Mouse (Mus musculus) forebrain, embryonic 11.5 days (tissue): ENCODE data around the gene Gzmm. TPM values are rescaled to one million over a fixed set of nuclear protein-coding genes. Genes with fewer than 3 reads are reported as not detected.

Experiments used
- ATAC-seq: fragments of 200-750 bp; cut with Nextera tagmentation; replicated peaks from 2 replicates; pipeline ENCODE4 v1.8.0; 2017; ENCODE audit warnings: moderate TSS enrichment; ENCODE audit not compliant: low FRiP score
- DNase-seq: peaks from one replicate; pipeline ENCODE4 v3.0.0-alpha.2; 2017; ENCODE audit warnings: low spot score
- H3K27ac ChIP-seq: fragments of 300-500 bp; sonication (generic); 2 replicates; pipeline ENCODE4 v1.5.1; 2014; ENCODE audit warnings: low read depth, low read length
- H3K27me3 ChIP-seq: fragments of 300-500 bp; sonication (generic); 2 replicates; pipeline ENCODE4 v1.6.1; 2014; ENCODE audit warnings: mild to moderate bottlenecking, low read length, mixed read lengths; ENCODE audit not compliant: control insufficient read depth, insufficient read depth
- H3K36me3 ChIP-seq: fragments of 300-500 bp; sonication (generic); 2 replicates; pipeline ENCODE4 v1.6.1; 2014; ENCODE audit warnings: mild to moderate bottlenecking, low read length, moderate library complexity, mixed read lengths; ENCODE audit not compliant: control insufficient read depth, insufficient read depth
- H3K4me1 ChIP-seq: fragments of 300-500 bp; sonication (generic); replicated peaks from 2 replicates; pipeline ENCODE4 v1.6.1; 2014; ENCODE audit warnings: low read length, mixed read lengths; ENCODE audit not compliant: control insufficient read depth, insufficient read depth
- H3K4me2 ChIP-seq: fragments of 300-500 bp; sonication (generic); 2 replicates; pipeline ENCODE4 v1.6.1; 2014; ENCODE audit warnings: low read depth, mild to moderate bottlenecking, low read length, moderate library complexity, mixed read lengths; ENCODE audit not compliant: severe bottlenecking
- H3K4me3 ChIP-seq: fragments of 300-500 bp; sonication (generic); 2 replicates; pipeline ENCODE4 v1.5.1; 2014; ENCODE audit warnings: low read depth, low read length
- H3K9ac ChIP-seq: fragments of 300-500 bp; sonication (generic); 2 replicates; pipeline ENCODE4 v1.6.1; 2014; ENCODE audit warnings: low read length
- H3K9me3 ChIP-seq: fragments of 300-500 bp; sonication (generic); 2 replicates; pipeline ENCODE4 v1.6.1; 2016; ENCODE audit warnings: low read length, mixed read lengths; ENCODE audit not compliant: control insufficient read depth
- WGBS: fragments of 180-500 bp; shearing (Covaris S2); extraction: QIAGEN DNeasy Blood & Tissue Kit; methylation state at CpG from one replicate; pipeline ENCODE4 v1.1.7; 2014; 5-methylcytosine and 5-hydroxymethylcytosine counted together
- polyA plus RNA-seq: library from polyadenylated mRNA; unstranded; fragments of >200 nt; fragmentation: Nextera tagmentation; extraction: Ambion mirVana; gene quantifications from 2 replicates; pipeline ENCODE4 v1.2.1, GENCODE M21; 2014

Gzmm gene
- polyA plus RNA-seq, 1 experiment from 2014 or later: 0.81 TPM

- Histone ChIP-seq H3K27me3 (no peaks in the 10 kb centered on the region), H3K4me1 (peaks cover 16% of the 10 kb centered on the region), H3K4me3 (peak overlapping the region; percentile 84), H3K4me2 (peak overlapping the region; percentile 73; the same call in 1 of the 2 replicates), H3K9ac (peak overlapping the region; percentile 41; the same call in 1 of the 2 replicates), H3K36me3 (no peaks in the 10 kb centered on the region), H3K27ac (no peak overlapping the region), H3K9me3 (no peaks in the 10 kb centered on the region)
- 75% methylated on average over 10 of the region's 10 CpGs for WGBS
- DNase-seq (no peak), ATAC-seq (no peak; the same call in 1 of the 2 replicates)
These were observed 14.7 kb downstream of the Gzmm start for GRCm38 (mm10) chr10:79703541-79703940.

GRCm38 (mm10) chr10:79704065-79704969, 15.5 kb downstream of the Gzmm start, which contains the start of gene Bsg:
Gene Bsg (plus strand): TSS chr10:79704491.
- peak; percentile 97 for ATAC-seq
- WGBS: under 1% methylated on average over 53 of the region's 65 CpGs
- peak; percentile 99 for DNase-seq
- Histone ChIP-seq H3K4me2 (peak within 1 kb of the TSS; percentile 73), H3K4me3 (peak within 1 kb of the TSS; percentile 84), H3K4me1 (peaks cover 16% of the 10 kb centered on the region), H3K9me3 (no peaks in the 10 kb centered on the region), H3K36me3 (peaks cover 6% of the 10 kb centered on the region; the same call in 1 of the 2 replicates), H3K9ac (peak within 1 kb of the TSS; percentile 92), H3K27me3 (no peaks in the 10 kb centered on the region), H3K27ac (peak within 1 kb of the TSS; percentile 72; the same call in 1 of the 2 replicates)

- Histone ChIP-seq H3K27me3 (no peaks in the 10 kb centered on the region), H3K4me3 (peak overlapping the region; percentile 84), H3K9me3 (no peaks in the 10 kb centered on the region), H3K36me3 (peaks cover 11% of the 10 kb centered on the region; the same call in 1 of the 2 replicates), H3K27ac (no peak overlapping the region), H3K9ac (peak overlapping the region; percentile 92), H3K4me1 (peaks cover 16% of the 10 kb centered on the region), H3K4me2 (peak overlapping the region; percentile 73)
- DNase-seq (no peak), ATAC-seq (no peak)
- 7% methylated on average over 10 of the region's 10 CpGs for WGBS
These were observed 16.1 kb downstream of the Gzmm start for GRCm38 (mm10) chr10:79704970-79705360.

- peaks cover 15% of the 10 kb centered on the region; the same call in 1 of the 2 replicates for H3K36me3 ChIP-seq
- ATAC-seq: no peak
- H3K4me3 ChIP-seq: peak overlapping the region; percentile 84; the same call in 1 of the 2 replicates
- DNase-seq: no peak
- H3K27ac ChIP-seq: no peak overlapping the region
- no peaks in the 10 kb centered on the region for H3K9me3 ChIP-seq
- H3K4me2 ChIP-seq: peak overlapping the region; percentile 73; the same call in 1 of the 2 replicates
- WGBS: 78% methylated on average over 5 of the region's 5 CpGs
- H3K4me1 ChIP-seq: peaks cover 16% of the 10 kb centered on the region
- H3K27me3 ChIP-seq: no peaks in the 10 kb centered on the region
- 0 out of 2 replicates have a peak overlapping the region, but pooled peaks have one; percentile 32 for H3K9ac ChIP-seq
These were observed 17.1 kb downstream of the Gzmm start for GRCm38 (mm10) chr10:79705951-79706350.

- peaks cover 15% of the 10 kb centered on the region; the same call in 1 of the 2 replicates for H3K36me3 ChIP-seq
- peaks cover 16% of the 10 kb centered on the region for H3K4me1 ChIP-seq
- H3K4me2 ChIP-seq: peak overlapping the region; percentile 21; the same call in 1 of the 2 replicates
- 0 out of 2 replicates have a peak overlapping the region, but pooled peaks have one; percentile 84 for H3K4me3 ChIP-seq
- WGBS: 90% methylated on average over 5 of the region's 5 CpGs
- H3K27ac ChIP-seq: no peak overlapping the region
- H3K27me3 ChIP-seq: no peaks in the 10 kb centered on the region
- ATAC-seq (no peak), DNase-seq (no peak)
- H3K9me3 ChIP-seq: no peaks in the 10 kb centered on the region
- H3K9ac ChIP-seq: no peak overlapping the region; the same call in 1 of the 2 replicates
These were observed 17.7 kb downstream of the Gzmm start for GRCm38 (mm10) chr10:79706406-79707094.

GRCm38 (mm10) chr10:79707162-79707561, 18.3 kb downstream of the Gzmm start:
- Histone ChIP-seq H3K4me2 (peak overlapping the region; percentile 21; the same call in 1 of the 2 replicates), H3K4me1 (peaks cover 16% of the 10 kb centered on the region), H3K36me3 (peaks cover 15% of the 10 kb centered on the region; the same call in 1 of the 2 replicates), H3K27ac (no peak overlapping the region), H3K4me3 (no peak overlapping the region), H3K9me3 (no peaks in the 10 kb centered on the region), H3K27me3 (no peaks in the 10 kb centered on the region), H3K9ac (no peak overlapping the region)
- WGBS: 91% methylated on average over 1 of the region's 1 CpGs
- DNase-seq (no peak), ATAC-seq (no peak)

- Histone ChIP-seq H3K9ac (no peak overlapping the region), H3K36me3 (peaks cover 15% of the 10 kb centered on the region; the same call in 1 of the 2 replicates), H3K27ac (no peak overlapping the region), H3K4me3 (no peak overlapping the region), H3K4me1 (peaks cover 16% of the 10 kb centered on the region), H3K9me3 (no peaks in the 10 kb centered on the region), H3K27me3 (no peaks in the 10 kb centered on the region), H3K4me2 (no peak overlapping the region)
- no peak for DNase-seq
- WGBS: 79% methylated on average over 4 of the region's 4 CpGs
- ATAC-seq: no peak
These were observed 18.9 kb downstream of the Gzmm start for GRCm38 (mm10) chr10:79707759-79708158.

- H3K4me3 ChIP-seq: no peak overlapping the region
- no peaks in the 10 kb centered on the region for H3K9me3 ChIP-seq
- peaks cover 15% of the 10 kb centered on the region; the same call in 1 of the 2 replicates for H3K36me3 ChIP-seq
- WGBS: 94% methylated on average over 21 of the region's 21 CpGs
- no peak overlapping the region for H3K4me2 ChIP-seq
- ATAC-seq: no peak
- no peak overlapping the region for H3K27ac ChIP-seq
- peaks cover 16% of the 10 kb centered on the region for H3K4me1 ChIP-seq
- no peaks in the 10 kb centered on the region for H3K27me3 ChIP-seq
- no peak for DNase-seq
- no peak overlapping the region for H3K9ac ChIP-seq
These were observed 19.8 kb downstream of the Gzmm start for GRCm38 (mm10) chr10:79708668-79709067.
